Mouse (Mus musculus) left cerebral cortex, postnatal 14 days (tissue): ENCODE results near the gene Lrriq1. TPM values are rescaled to one million over a fixed set of nuclear protein-coding genes. Genes with fewer than 3 reads are reported as not detected.
A peak's percentile ranks its signal among the peaks of the same experiment; 100 is the strongest.

Experiments
- DNase-seq, 2 experiments: peaks; one replicate each; pipeline ENCODE4 v3.0.0; 2021 to 2022; ENCODE audit warnings: low spot score in 2 of 2, mixed read lengths in 1 of 2
- intact Hi-C: fragments of 180-260 bp; cut with DNase I; formaldehyde crosslinking; loops from one replicate; pipeline ENCODE4 v1.15.1; 2025
- total RNA-seq, 2 experiments: library from RNA; stranded (reverse); gene quantifications; 2 replicates each; pipeline ENCODE4 v1.2.3; 2021

Lrriq1 gene
- total RNA-seq, 2 experiments from 2014 or later, result 2.8 to 3.5 TPM

GRCm38 (mm10) chr10:103030931-103031330, 205.2 kb downstream of the Lrriq1 start:
- no peak for DNase-seq
- intact Hi-C loops, result no loop called here

GRCm38 (mm10) chr10:103029730-103030490, 206.2 kb downstream of the Lrriq1 start, which contains the start of gene Alx1:
TSS of gene Alx1 (minus strand) at chr10:103030215.
- DNase-seq, result no peak
- intact Hi-C loops, result no loop called here

- intact Hi-C loops, result no loop called here
- no peak for DNase-seq
These were observed 206.9 kb downstream of the Lrriq1 start for GRCm38 (mm10) chr10:103029132-103029729.

- intact Hi-C loops, result no loop called here
- no peak for DNase-seq
These were observed 207.6 kb downstream of the Lrriq1 start for GRCm38 (mm10) chr10:103028253-103029131.

GRCm38 (mm10) chr10:103027931-103028252, 208.2 kb downstream of the Lrriq1 start:
- DNase-seq, result no peak
- intact Hi-C loops, result no loop called here

- intact Hi-C loops, result no loop called here
- peak in 1 of 2 experiments; percentile 17 for DNase-seq
These were observed 208.7 kb downstream of the Lrriq1 start for GRCm38 (mm10) chr10:103027226-103027930.

- intact Hi-C loops, result no loop called here
- DNase-seq, result no peak
These were observed 209.4 kb downstream of the Lrriq1 start for GRCm38 (mm10) chr10:103026636-103027225.

GRCm38 (mm10) chr10:103002556-103002955, 233.6 kb downstream of the Lrriq1 start:
- DNase-seq, result no peak
- intact Hi-C loops, result no loop called here

- DNase-seq, result no peak
- intact Hi-C loops, result no loop called here
These were observed 235.2 kb downstream of the Lrriq1 start for GRCm38 (mm10) chr10:103000902-103001301.

- no peak for DNase-seq
- intact Hi-C loops, result no loop called here
These were observed 236.5 kb downstream of the Lrriq1 start for GRCm38 (mm10) chr10:102999584-102999983.

Other genes starting within 250 kb of the Lrriq1 start
- under 1 TPM in 1 of 2 experiments, not detected in 1; 0.35 TPM for gene Alx1, start 206.1 kb downstream of the Lrriq1 start, total RNA-seq
- 10 to 100 TPM; 59.7 to 70.7 TPM for gene Slc6a15, start 131.5 kb upstream of the Lrriq1 start, total RNA-seq